Mouse (Mus musculus) megakaryocyte progenitor cell, adult 5-6 weeks (primary cell): ENCODE results near the gene Ppat. TPM values are rescaled to one million over a fixed set of nuclear protein-coding genes. Genes with fewer than 3 reads are reported as not detected.
"Not testable (repeated sequence)": the region's sequence is repeated elsewhere in the genome, so short reads cannot be mapped to it uniquely, and the experiment has no call there.

Source experiments
- ATAC-seq: replicated peaks from 2 replicates; pipeline ENCODE4 v1.8.0; 2016; ENCODE audit warnings: mild to moderate bottlenecking, moderate TSS enrichment, inconsistent platforms; ENCODE audit not compliant: poor library complexity
- total RNA-seq, 2 experiments: library from RNA; stranded (forward) in 1 of 2; stranded (reverse) in 1 of 2; fragments of 157-497, 149-512 nt in 1 of 2; fragments of 200-1000 nt in 1 of 2; gene quantifications; 2 replicates each; pipeline versions ENCODE4 v1.2.3 to v1.2.4; 2015 to 2017

Ppat gene
- total RNA-seq (2015) (47.7 and 62.1 TPM in 2 replicates), total RNA-seq (2017) (71.2 and 80.3 TPM in 2 replicates)

DNA sequence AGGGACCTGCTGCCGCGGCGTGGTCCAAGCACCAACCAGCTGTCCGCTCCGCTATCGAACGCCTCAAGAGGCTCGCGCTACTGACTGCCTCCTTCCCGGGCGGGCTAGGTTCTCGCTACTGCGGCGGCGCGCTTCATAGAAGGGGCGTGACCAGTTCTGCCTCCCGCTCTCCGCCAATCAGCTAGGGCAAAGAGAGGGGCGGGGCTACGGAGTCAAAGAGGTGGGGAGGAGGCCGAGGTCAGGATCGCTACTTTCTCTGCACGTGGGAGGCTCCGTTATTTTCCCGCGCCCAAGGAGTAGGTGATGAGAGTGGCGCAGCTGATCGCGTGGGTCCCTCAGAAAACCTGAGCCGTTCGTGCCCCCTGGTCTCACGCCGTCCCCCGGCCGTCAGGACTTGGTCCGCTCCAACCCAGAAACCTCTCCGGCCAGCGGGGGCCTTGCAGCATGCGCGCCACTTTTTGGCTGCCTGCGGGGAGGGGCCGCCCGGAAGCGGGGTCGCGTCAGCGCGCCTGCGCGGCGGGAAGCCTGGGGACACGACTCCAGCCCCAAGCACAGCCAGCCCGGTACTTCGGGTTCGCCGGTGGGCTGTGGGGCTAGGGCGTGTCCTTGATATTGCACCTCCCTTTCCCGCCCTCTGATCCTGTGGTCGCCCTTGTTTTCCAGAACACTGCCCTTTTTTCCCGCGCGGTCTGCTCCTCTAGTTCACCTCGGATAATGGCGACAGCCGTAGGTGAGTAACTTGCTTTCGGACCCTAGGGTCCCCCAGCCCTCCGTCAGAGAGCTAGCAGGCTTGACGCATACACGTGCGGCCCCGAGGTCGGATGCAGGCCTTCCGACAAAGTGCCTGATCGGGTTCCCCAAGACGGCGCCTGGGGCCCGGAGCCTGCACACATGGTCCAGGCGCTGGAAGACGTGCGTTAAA is at the start of gene Ppat, which contains the start of gene Paics:
Gene Ppat (minus strand): TSS at position 473 of the 922 bp plus-strand sequence.
Gene Paics (plus strand): TSS at position 202 of the 922 bp plus-strand sequence.
- ATAC-seq = peak; percentile 82

DNA sequence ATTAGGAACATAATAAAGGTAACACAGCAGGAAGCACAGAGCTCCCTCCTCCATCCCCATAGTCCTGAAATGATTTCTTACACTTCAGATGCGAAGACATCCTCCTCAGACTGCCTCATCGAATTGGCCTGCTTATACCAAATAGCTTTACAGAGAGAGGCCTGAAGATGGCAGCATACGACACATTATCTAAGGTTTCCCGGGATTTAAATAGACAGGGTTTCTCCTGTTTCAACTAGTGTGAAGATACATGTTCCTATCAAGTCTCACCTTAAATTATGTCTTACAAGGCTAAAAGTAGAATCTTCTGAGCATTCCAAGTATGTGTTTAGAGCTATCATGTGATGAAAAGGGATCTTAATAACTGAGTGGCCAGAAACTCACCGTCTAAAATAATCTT is 47.0 kb upstream of the Ppat start:
- ATAC-seq = peak; percentile 70

DNA sequence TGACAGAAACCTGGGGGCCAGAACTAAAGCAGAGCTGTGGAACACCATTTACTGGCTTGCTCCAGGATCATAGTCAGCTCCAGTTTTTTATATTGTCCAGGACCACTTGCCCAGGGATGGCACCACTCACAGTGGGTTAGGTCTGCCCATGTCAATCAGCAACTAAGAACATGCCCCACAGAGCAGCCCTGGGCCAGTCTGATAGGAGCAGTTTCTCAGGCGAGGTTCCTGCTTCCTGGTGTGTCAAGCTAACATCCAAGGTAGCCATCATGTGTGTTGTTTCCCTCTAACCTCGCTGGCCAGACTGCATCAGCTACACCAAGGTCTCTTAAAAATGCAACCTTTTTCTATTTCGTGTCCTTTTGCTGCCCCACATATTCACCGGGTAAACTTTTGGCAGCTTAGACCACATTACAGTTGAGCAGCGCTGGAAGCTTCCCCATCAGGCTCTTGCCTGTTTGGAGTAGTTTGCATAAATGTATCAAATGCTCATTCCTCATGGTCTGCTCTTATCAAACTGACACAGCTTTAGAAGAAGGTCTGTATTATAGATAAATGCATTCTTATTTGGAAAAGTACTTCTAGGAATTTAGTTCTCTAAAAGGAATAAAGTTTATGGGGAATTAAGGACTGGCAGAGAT is 41.9 kb upstream of the Ppat start:
- peak; percentile 73 for ATAC-seq

GRCm38 (mm10) chr5:76990789-76991188 is 39.4 kb upstream of the Ppat start:
- peak; percentile 76 for ATAC-seq

DNA sequence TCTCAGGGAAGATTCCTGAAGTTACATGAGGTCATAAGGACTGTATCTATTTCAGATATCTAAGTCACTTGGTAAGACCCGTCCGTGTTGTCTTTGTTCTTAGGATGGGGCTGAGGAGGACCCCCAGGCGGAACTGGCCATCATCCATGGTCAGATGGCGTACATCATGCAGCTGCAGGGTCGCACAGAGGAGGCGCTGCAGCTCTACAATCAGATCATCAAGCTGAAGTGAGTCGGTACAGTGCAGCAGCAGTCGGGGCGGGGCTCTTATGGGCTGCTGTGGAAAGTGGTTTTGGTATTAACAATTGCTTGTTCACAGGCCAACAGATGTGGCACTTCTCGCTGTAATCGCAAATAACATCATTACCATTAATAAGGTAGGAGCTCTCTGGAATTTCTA is 32.6 kb upstream of the Ppat start:
- ATAC-seq = peak; percentile 60

- ATAC-seq = no peak
Observed at GRCm38 (mm10) chr5:76975736-76976135, 24.4 kb upstream of the Ppat start.

DNA sequence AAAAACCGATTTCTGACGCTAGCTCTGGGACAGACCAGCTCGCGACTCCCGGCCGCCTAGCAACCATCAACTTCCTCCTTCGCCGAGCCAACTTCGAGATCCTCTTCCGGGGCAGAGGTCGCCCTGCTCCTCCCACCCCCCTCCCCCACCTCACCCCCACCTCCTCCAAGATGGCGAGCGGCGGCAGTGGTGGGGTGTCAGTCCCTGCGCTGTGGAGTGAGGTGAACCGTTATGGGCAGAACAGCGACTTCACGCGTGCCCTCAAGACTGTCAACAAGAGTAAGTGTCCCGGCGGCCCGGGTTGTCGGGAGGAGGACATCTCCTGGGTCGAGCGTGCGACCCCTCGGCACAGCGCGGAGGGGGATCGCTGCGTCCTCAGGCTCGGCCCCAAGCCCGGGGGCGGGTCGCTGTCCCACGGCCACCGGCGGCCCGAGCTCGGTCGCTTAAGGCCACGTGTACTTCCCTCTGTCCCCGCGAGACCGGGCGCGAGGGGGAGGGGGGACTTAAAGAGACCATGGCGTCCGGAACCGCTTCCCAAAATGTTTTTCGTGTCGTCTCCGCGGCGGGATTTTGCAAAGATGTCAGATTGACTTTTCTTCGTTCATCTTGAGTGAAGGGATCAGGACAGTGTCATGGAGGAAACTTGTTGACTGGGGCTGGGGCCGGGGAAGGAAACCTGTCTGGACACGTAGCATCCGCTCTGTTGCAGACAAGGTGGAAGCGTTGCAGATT is 23.3 kb upstream of the Ppat start, which contains the start of gene Srp72:
Gene Srp72 (plus strand): TSS at position 130 of the 732 bp plus-strand sequence.
- ATAC-seq = peak; percentile 96

- ATAC-seq = 0 out of 2 replicates have a peak, but pooled peaks have one; percentile 5
Observed at GRCm38 (mm10) chr5:76974207-76974553, 22.8 kb upstream of the Ppat start.

DNA sequence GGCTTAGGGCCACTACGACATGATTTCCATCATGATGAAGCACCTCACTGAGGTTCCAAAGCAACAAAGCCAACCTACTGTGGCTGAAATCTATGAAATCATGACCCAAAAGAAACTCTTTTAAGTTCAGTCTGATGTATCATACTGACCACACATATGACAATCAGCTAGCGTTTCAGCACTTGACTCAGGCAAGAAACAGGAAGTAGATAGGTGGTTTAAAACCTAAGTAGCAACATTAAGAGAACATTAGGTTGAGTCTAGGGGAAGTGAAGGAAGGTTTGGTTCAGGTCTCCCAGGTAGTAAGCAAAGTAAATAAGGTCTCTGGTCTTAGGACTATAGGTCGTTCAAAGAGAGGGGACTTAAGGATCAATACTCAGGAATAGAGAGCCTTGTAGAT is 22.1 kb upstream of the Ppat start:
- peak; percentile 32; the same call in 1 of the 2 replicates for ATAC-seq

DNA sequence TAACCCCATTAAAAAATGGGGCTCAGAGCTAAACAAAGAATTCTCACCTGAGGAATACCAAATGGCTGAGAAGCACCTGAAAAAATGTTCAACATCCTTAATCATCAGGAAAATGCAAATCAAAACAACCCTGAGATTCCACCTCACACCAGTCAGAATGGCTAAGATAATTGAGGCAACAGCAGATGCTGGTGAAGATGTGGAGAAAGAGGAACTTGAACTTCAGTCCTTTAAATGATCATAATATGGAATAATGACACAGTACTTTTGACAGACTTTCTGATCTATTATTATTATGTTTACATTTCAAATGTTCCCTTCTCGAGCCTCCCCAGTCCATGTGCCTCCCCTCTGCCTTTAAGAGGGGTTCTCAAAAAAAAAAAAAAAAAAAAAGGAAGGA is 19.7 kb upstream of the Ppat start:
- not testable (repeated sequence) for ATAC-seq

- ATAC-seq = no peak
Observed at GRCm38 (mm10) chr5:76969250-76969649, 17.9 kb upstream of the Ppat start.

DNA sequence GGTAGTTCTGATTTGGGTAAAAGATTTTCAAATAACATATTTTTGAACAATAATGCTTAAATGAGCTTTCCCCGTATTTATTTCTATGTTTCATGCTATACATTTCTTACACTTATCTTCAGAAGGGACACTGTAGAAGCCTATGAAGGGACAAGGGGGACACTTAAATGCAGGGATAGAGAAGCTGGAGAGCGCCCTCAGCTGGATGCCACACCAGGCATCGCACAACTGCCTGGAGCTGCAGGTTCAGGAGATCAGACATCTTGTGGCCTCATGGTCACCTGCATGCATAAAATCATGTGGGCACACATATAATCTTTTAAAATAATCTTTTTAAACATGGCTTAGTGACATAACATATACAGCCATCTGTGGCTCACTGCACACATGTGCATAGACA is 13.3 kb upstream of the Ppat start:
- 0 out of 2 replicates have a peak, but pooled peaks have one; percentile 29 for ATAC-seq

DNA sequence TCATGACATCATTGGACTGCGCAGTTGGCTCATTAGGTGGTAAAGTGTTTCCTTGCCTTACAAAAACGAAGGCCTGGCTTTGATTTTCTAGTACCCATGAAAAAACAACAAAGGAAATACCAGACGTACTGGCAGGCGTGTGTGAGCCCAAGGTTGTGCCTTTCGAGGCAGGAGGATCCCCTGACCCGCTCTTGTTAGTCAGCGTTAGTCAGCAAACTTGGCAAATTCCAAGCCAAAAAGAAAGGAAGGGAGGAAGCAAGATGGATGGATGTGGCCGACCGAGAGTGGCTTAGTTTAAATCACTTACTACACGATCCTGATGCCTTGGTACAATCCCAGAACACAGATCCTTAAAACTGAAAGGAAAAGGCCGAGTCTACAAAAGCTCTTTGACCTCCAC is 11.2 kb upstream of the Ppat start:
- ATAC-seq = no peak

- no peak for ATAC-seq
Observed at GRCm38 (mm10) chr5:76959587-76959986, 8.2 kb upstream of the Ppat start.

DNA sequence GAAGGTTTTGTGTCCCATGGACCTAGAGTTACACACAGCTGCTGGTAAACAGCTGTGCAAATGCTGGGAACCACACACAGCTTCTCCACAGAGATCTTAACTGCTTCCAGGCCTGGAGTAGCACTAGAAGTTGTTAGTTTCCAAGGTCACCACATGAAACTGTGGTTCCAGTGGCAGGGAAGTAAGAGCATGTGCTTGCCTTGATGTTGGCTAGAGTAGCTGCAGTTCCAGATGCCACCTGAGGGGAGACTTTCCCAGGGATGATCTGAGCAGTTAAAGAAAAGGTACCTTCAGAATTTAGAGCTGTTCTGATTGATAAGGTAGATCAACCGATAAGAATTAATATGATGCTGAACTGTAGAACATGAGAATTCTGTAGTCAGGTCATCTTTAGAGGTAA is 6.6 kb upstream of the Ppat start:
- peak; percentile 77 for ATAC-seq

GRCm38 (mm10) chr5:76955474-76955873 is 4.1 kb upstream of the Ppat start:
- ATAC-seq = no peak

GRCm38 (mm10) chr5:76954271-76954900 is 3.0 kb upstream of the Ppat start:
- ATAC-seq = no peak

- ATAC-seq = no peak
Observed at GRCm38 (mm10) chr5:76953794-76954193, 2.4 kb upstream of the Ppat start.

- ATAC-seq = no peak
Observed at GRCm38 (mm10) chr5:76952112-76953040, 998 bp upstream of the Ppat start.
